Mouse (Mus musculus) stomach, postnatal 0 days (tissue): Measurements from ENCODE around the gene Cfap97. TPM values are rescaled to one million over a fixed set of nuclear protein-coding genes. Genes with fewer than 3 reads are reported as not detected.
A peak's percentile ranks its signal among the peaks of the same experiment; 100 is the strongest.
"Not testable (repeated sequence)": the region's sequence is repeated elsewhere in the genome, so short reads cannot be mapped to it uniquely, and the experiment has no call there.

Source experiments
- ATAC-seq: fragments of 200-750 bp; cut with Nextera tagmentation; 2 replicates; pipeline ENCODE4 v1.8.0; 2017; ENCODE audit not compliant: low FRiP score, low TSS enrichment
- DNase-seq: peaks from one replicate; pipeline ENCODE4 v3.0.0-alpha.2; 2016; ENCODE audit warnings: low spot score
- H3K27ac ChIP-seq: fragments of 300-500 bp; sonication (generic); replicated peaks from 2 replicates; pipeline ENCODE4 v1.5.1; 2014; ENCODE audit warnings: mild to moderate bottlenecking, control low read depth
- H3K27me3 ChIP-seq: fragments of 300-500 bp; sonication (generic); 2 replicates; pipeline ENCODE4 v1.6.1; 2014; ENCODE audit warnings: low read length; ENCODE audit not compliant: control insufficient read depth, insufficient read depth
- H3K36me3 ChIP-seq: fragments of 300-500 bp; sonication (generic); 2 replicates; pipeline ENCODE4 v1.6.1; 2014; ENCODE audit warnings: low read length, mixed read lengths; ENCODE audit not compliant: control insufficient read depth, insufficient read depth
- H3K4me1 ChIP-seq: fragments of 300-500 bp; sonication (generic); replicated peaks from 2 replicates; pipeline ENCODE4 v1.6.1; 2014; ENCODE audit warnings: antibody characterized with exemption; ENCODE audit not compliant: control insufficient read depth, insufficient read depth
- H3K4me2 ChIP-seq: fragments of 300-500 bp; sonication (generic); replicated peaks from 2 replicates; pipeline ENCODE4 v1.6.1; 2014; ENCODE audit warnings: low read depth, mild to moderate bottlenecking, control low read depth, moderate library complexity
- H3K4me3 ChIP-seq: fragments of 300-500 bp; sonication (generic); 2 replicates; pipeline ENCODE4 v1.5.1; 2014; ENCODE audit warnings: low read depth, low read length, control low read depth
- H3K9ac ChIP-seq: fragments of 300-500 bp; sonication (generic); 2 replicates; pipeline ENCODE4 v1.6.1; 2014; ENCODE audit warnings: mild to moderate bottlenecking, low read length, control low read depth, mixed read lengths
- H3K9me3 ChIP-seq: fragments of 300-500 bp; sonication (generic); 2 replicates; pipeline ENCODE4 v1.6.1; 2016; ENCODE audit warnings: low read length; ENCODE audit not compliant: control insufficient read depth
- CTCF ChIP-seq: IDR thresholded peaks from 2 replicates; pipeline ENCODE4 v1.5.1; 2016; ENCODE audit warnings: antibody characterized with exemption, low read depth, mild to moderate bottlenecking, moderate library complexity
- EP300 ChIP-seq: optimal IDR thresholded peaks from 2 replicates; pipeline ENCODE3; 2016; ENCODE audit warnings: antibody characterized with exemption
- WGBS: fragments of 180-500 bp; shearing (Covaris S2); extraction: QIAGEN DNeasy Blood & Tissue Kit; methylation state at CpG from one replicate; pipeline ENCODE4 v1.1.7; 2014; 5-methylcytosine and 5-hydroxymethylcytosine counted together
- polyA plus RNA-seq: library from polyadenylated mRNA; unstranded; fragments of >200 nt; fragmentation: Nextera tagmentation; extraction: Ambion mirVana; gene quantifications from 2 replicates; pipeline ENCODE4 v1.2.1, GENCODE M21; 2015

The Cfap97 gene
- polyA plus RNA-seq, 1 experiment from 2014 or later: 16.9 TPM

DNA sequence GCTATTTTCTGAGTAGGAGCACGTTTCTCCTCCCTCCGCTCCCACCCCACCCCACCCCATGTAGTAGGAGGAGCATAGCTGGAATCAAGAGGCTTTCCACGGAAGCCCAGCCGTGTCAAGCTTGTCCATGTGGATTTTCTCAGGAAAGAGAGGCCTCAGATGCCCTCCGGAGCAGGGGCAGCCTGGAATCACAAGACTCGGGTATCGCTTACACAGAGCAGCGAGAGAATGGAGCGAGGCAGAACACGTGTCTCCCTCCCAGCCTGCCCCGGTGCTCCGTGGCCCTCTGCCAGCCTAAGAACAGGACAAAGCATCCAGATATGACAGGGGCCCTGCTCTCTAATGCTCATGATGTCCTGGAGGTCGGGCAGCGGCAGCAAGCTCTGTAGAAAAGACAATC, 65.3 kb downstream of the Cfap97 start:
- H3K4me3 ChIP-seq: peak overlapping the region; percentile 24; the same call in 1 of the 2 replicates
- ATAC-seq: peak; percentile 79
- no peaks in the 10 kb centered on the region for H3K27me3 ChIP-seq
- DNase-seq: peak; percentile 60
- TF ChIP-seq EP300 (no peak), CTCF (no peak)
- H3K9me3 ChIP-seq: no peaks in the 10 kb centered on the region
- no peak overlapping the region for H3K27ac ChIP-seq
- H3K4me1 ChIP-seq: no peaks in the 10 kb centered on the region
- H3K4me2 ChIP-seq: peak overlapping the region; percentile 53
- H3K9ac ChIP-seq: peak overlapping the region; percentile 53
- H3K36me3 ChIP-seq: no peaks in the 10 kb centered on the region
- WGBS: under 1% methylated on average over 14 of the region's 14 CpGs

- Histone ChIP-seq H3K36me3 (no peaks in the 10 kb centered on the region), H3K4me2 (no peak overlapping the region), H3K27me3 (no peaks in the 10 kb centered on the region), H3K9me3 (no peaks in the 10 kb centered on the region), H3K27ac (no peak overlapping the region), H3K4me3 (no peak overlapping the region), H3K4me1 (no peaks in the 10 kb centered on the region), H3K9ac (no peak overlapping the region)
- TF ChIP-seq EP300 (no peak), CTCF (no peak)
- no peak for DNase-seq
- no peak for ATAC-seq
- whole genome bisulfite sequencing: 73% methylated on average over 3 of the region's 3 CpGs
These were observed 69.0 kb downstream of the Cfap97 start for GRCm38 (mm10) chr8:46220566-46220965.

GRCm38 (mm10) chr8:46225501-46225900, 73.9 kb downstream of the Cfap97 start:
- WGBS: 56% methylated on average over 3 of the region's 3 CpGs
- Histone ChIP-seq H3K4me3 (no peak overlapping the region), H3K36me3 (no peaks in the 10 kb centered on the region), H3K4me2 (no peak overlapping the region), H3K27ac (no peak overlapping the region), H3K4me1 (no peaks in the 10 kb centered on the region), H3K27me3 (no peaks in the 10 kb centered on the region), H3K9ac (no peak overlapping the region), H3K9me3 (no peaks in the 10 kb centered on the region)
- DNase-seq (no peak), ATAC-seq (no peak)
- TF ChIP-seq EP300 (no peak), CTCF (no peak)

- ATAC-seq (no peak), DNase-seq (no peak)
- no peak overlapping the region for H3K27ac ChIP-seq
- no peak overlapping the region for H3K4me3 ChIP-seq
- no peak overlapping the region for H3K9ac ChIP-seq
- 59% methylated on average over 5 of the region's 5 CpGs for WGBS
- no peaks in the 10 kb centered on the region for H3K4me1 ChIP-seq
- H3K4me2 ChIP-seq: no peak overlapping the region
- no peaks in the 10 kb centered on the region for H3K9me3 ChIP-seq
- TF ChIP-seq EP300 (no peak), CTCF (no peak)
- no peaks in the 10 kb centered on the region for H3K27me3 ChIP-seq
- no peaks in the 10 kb centered on the region for H3K36me3 ChIP-seq
These were observed 75.1 kb downstream of the Cfap97 start for GRCm38 (mm10) chr8:46226622-46227021.

- not testable (repeated sequence) for H3K36me3 ChIP-seq, DNase-seq, H3K4me3 ChIP-seq, H3K27me3 ChIP-seq, H3K4me2 ChIP-seq, H3K9ac ChIP-seq, H3K4me1 ChIP-seq, ATAC-seq, H3K9me3 ChIP-seq, H3K27ac ChIP-seq
- WGBS: 71% methylated on average over 7 of the region's 7 CpGs
These were observed 80.4 kb downstream of the Cfap97 start for GRCm38 (mm10) chr8:46231968-46232367.

GRCm38 (mm10) chr8:46232798-46233197, 81.2 kb downstream of the Cfap97 start:
- no peak overlapping the region for H3K4me2 ChIP-seq
- no peak overlapping the region for H3K9ac ChIP-seq
- DNase-seq (no peak), ATAC-seq (no peak)
- no peaks in the 10 kb centered on the region for H3K36me3 ChIP-seq
- H3K27ac ChIP-seq: no peak overlapping the region
- TF ChIP-seq CTCF (no peak), EP300 (no peak)
- 60% methylated on average over 8 of the region's 8 CpGs for WGBS
- H3K27me3 ChIP-seq: no peaks in the 10 kb centered on the region
- no peak overlapping the region for H3K4me3 ChIP-seq
- H3K4me1 ChIP-seq: no peaks in the 10 kb centered on the region
- no peaks in the 10 kb centered on the region for H3K9me3 ChIP-seq
